Mouse (Mus musculus) spleen, postnatal 4 days (tissue): Measurements from ENCODE around the gene Klhl18.

Experiments
- DNase-seq, 2 experiments: peaks; one replicate each; pipeline ENCODE4 v3.0.0; 2022; ENCODE audit warnings: low spot score in 2 of 2

The Klhl18 gene

GRCm38 (mm10) chr9:110476124-110477091 is at the start of gene Klhl18, which contains the start of gene Kif9:
Gene Klhl18, minus strand, starts transcription at chr9:110476694.
Gene Kif9, plus strand, starts transcription at chr9:110476958.
- peak; percentile 92 to 95 for DNase-seq

GRCm38 (mm10) chr9:110525737-110526136 is 49.2 kb upstream of the Klhl18 start:
- no peak for DNase-seq

GRCm38 (mm10) chr9:110490913-110491312 is 14.4 kb upstream of the Klhl18 start:
- DNase-seq: peak; percentile 24 to 74

GRCm38 (mm10) chr9:110488841-110489240 is 12.3 kb upstream of the Klhl18 start:
- no peak for DNase-seq

- DNase-seq: no peak
Measured at GRCm38 (mm10) chr9:110478639-110479038, 2.1 kb upstream of the Klhl18 start.

- DNase-seq: no peak
Measured at GRCm38 (mm10) chr9:110477951-110478350, 1.5 kb upstream of the Klhl18 start.

GRCm38 (mm10) chr9:110466179-110466578 is 10.3 kb downstream of the Klhl18 start:
- DNase-seq: peak in 1 of 2 experiments; percentile 38

- no peak for DNase-seq
Measured at GRCm38 (mm10) chr9:110465336-110465735, 11.2 kb downstream of the Klhl18 start.

- no peak for DNase-seq
Measured at GRCm38 (mm10) chr9:110463983-110464591, 12.4 kb downstream of the Klhl18 start.

GRCm38 (mm10) chr9:110462321-110462720 is 14.2 kb downstream of the Klhl18 start:
- DNase-seq: no peak

- no peak for DNase-seq
Measured at GRCm38 (mm10) chr9:110460884-110461815, 15.3 kb downstream of the Klhl18 start.

- DNase-seq: peak in 1 of 2 experiments; percentile 33
Measured at GRCm38 (mm10) chr9:110459145-110459727, 17.3 kb downstream of the Klhl18 start.

- DNase-seq: no peak
Measured at GRCm38 (mm10) chr9:110457926-110458325, 18.6 kb downstream of the Klhl18 start.

GRCm38 (mm10) chr9:110452523-110452922 is 24.0 kb downstream of the Klhl18 start:
- no peak for DNase-seq

- peak; percentile 74 to 82 for DNase-seq
Measured at GRCm38 (mm10) chr9:110448857-110449617, 27.5 kb downstream of the Klhl18 start.

- no peak for DNase-seq
Measured at GRCm38 (mm10) chr9:110448356-110448755, 28.1 kb downstream of the Klhl18 start.

- no peak for DNase-seq
Measured at GRCm38 (mm10) chr9:110440559-110440958, 35.9 kb downstream of the Klhl18 start.

- DNase-seq: no peak
Measured at GRCm38 (mm10) chr9:110440049-110440448, 36.4 kb downstream of the Klhl18 start.

GRCm38 (mm10) chr9:110436041-110436440 is 40.5 kb downstream of the Klhl18 start:
- no peak for DNase-seq

GRCm38 (mm10) chr9:110433045-110433444 is 43.4 kb downstream of the Klhl18 start:
- DNase-seq: no peak
